Mouse (Mus musculus) right cerebral cortex, postnatal 10 days (tissue): ENCODE results near the gene Gm15319.
"Not testable (repeated sequence)": the region's sequence is repeated elsewhere in the genome, so short reads cannot be mapped to it uniquely, and the experiment has no call there.

Experiments used
- DNase-seq, 2 experiments: peaks; one replicate each; pipeline ENCODE4 v3.0.0; 2021; ENCODE audit warnings: low spot score in 2 of 2

Gm15319 gene

DNA sequence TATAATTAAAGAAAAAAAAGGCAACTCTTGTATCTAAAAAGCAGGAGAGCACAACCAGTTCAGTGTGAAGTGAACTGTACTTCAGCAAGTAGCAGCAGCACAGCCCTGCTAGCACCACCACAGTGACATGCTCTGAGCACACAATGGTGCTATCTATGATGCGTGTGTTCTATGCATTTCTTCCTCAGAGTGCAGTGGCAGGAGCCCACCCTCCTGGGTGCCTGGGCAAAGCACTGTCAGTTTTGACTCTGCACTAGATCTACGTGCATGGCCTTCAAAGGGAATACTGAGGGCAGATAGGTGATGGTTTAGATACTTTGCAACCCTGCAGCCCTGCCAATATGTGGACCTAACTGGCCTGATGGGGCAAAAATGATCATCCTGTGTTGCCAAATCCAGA lies at the start of gene Gm15319:
TSS of gene Gm15319 (minus strand) at position 101 of the 400 bp plus-strand sequence.
- not testable (repeated sequence) for DNase-seq

DNA sequence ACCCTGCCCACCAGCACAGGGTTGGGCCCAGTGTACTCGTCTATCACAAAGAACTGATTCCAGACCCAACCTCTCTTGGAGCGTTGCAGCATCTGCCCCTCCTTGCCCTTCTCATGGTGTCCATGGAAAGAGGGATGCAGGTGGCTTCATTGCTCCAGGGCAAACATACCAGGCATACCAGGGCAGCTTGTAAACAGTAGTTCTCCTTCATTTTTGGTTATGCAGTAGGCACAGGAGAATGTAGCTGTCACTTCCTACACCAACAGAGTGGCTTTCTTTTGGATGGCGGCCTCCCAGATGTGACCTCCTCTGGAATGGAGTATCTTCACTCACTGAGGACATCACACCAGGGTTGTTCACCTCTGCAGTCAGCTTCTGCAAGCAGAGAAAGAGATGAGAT lies 47.3 kb upstream of the Gm15319 start:
- not testable (repeated sequence) for DNase-seq

DNA sequence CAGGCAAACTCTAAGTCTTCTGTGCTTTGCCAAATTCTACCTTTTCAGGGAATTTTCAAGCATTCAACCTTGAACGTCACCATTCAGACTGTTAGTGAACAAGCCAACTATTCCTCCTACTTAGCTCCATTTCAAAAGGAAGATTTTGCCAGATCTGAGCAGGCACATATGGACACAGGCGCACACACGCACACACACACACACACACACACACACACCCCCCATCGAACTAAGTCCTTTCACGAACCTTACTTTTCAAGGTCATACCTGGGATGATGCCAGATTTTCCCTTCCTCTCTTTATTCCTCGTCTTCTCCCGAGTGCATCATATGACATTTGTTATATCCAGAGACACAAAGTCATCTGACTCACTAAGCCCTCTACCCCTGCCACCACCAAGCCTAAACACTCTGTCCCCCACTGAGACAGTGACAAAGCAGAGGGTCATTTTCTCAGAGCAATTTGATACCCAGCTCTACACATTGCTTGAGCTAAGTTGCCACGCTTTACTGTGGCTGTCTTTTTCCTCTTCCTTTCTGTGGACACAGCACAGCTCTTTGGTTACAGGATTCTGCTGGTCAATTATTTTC lies 45.5 kb upstream of the Gm15319 start:
- DNase-seq = peak; percentile 32 to 41

DNA sequence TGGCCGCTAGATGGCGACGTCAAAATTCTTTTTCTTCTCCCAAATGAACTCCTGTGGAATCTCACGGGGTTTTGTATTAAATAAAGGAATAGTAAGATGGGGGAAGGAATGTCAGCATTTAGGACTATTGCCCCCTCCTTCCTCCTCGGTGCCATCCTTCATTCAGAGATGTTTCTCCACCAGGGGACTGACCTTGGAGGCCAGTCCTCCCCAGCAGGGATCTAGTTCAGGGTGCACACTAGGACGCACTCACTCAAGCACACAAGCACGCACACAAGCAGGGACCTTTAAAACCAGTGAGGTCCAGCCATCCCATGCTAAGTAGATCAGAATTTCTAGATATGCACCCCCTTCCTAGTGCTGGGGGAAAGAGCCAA lies 26.3 kb upstream of the Gm15319 start:
- peak; percentile 26 to 52 for DNase-seq

DNA sequence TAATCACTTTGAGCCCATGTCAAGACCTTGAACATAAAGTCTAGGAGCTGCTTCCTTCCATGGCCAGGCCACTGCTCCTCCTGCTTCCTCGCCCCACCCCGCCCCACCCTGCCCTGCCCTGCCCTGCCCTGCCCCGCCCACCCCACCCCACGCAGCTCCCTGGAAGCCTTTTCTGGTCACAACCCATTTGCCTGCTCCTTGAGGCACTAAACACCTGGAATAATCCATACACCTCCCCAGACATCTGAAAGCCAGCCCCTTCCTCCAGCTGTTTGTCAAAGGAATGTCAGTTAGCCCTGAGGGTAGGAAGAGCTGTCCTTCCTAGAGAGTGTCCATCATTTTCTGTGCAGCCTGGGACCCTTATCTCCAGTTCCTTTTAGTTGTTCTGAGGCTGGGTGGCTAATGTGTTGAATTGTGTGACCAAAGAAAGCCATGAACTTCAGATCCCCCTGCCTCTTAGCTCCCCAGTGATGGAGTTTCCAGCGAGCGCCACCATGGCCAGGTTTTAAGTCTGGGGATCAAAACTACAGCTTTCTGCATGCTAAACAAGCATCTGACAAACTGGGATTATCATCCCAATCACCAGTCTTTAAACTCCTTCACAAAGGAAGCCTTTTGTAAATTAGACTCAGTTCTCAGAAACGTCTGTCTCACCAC lies 25.8 kb upstream of the Gm15319 start:
- DNase-seq = peak; percentile 53 to 66

DNA sequence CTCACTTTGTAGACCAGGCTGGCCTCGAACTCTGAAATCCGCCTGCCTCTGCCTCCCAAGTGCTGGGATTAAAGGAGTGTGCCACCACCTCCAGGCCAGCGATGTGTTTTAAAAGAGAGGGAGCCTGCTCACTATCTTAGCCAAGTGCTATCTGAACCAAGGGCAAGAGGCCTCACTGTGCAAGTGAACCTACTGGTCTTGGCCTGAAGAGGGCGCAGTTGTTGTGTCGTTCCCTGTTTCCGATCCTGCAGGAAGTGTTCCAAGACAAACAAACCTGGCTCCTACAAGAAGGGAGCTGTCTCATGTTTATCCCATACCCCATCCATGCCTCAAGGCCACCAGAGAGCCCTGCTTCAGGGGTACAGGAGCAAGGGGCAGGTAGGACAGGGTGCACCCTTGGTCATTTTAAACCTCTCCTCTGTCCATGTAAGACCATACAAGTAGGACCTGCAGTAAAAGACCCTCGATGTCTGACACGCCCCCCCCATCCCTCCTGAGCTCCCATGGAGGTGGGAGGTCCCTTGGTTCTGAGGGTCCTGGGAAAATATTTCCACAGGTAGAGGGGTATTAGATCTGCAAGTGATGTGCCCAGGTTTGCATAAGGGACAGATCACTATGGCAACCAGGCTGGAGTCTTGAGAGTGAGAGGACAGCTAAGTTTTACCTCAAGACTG lies 24.2 kb upstream of the Gm15319 start:
- peak; percentile 42 to 43 for DNase-seq

DNA sequence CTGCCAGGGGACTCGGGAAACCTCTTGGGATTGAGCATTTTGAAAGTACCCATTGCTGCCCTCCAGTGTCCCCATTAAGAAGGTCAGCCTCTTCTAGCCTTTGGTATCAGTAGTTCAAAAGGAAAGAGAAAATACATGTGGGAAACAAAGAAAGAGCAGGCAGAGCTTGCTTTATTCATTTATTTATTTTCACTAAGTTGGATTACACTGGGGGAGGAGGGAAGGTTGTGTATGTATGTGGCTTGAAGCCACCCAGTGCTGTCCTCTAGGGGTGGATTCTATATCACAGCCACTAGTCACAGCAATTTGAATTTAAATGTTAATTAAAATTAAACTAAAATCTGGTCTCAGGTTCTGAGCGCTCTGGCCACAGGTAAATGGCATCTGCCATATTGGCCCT lies 22.0 kb upstream of the Gm15319 start:
- not testable (repeated sequence) for DNase-seq

DNA sequence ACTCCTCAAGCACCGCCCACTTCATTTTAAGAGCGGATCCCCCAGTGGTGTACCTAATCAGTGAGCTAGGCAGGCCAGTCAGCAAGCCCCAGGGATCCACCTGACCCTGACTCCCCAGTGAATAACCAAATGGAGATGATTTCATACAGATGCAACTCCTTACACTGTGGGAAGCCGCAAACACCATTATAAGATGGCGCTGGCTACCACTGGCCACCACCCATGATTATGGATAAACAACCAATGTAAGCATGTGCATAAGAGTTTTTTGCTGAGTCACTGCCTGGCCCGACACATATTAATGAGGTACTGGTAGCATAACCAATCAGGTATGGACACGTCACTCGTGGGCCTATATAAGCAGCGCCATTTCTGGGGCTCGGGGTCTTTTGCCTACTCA lies 21.1 kb upstream of the Gm15319 start:
- DNase-seq = peak; percentile 17 to 31

DNA sequence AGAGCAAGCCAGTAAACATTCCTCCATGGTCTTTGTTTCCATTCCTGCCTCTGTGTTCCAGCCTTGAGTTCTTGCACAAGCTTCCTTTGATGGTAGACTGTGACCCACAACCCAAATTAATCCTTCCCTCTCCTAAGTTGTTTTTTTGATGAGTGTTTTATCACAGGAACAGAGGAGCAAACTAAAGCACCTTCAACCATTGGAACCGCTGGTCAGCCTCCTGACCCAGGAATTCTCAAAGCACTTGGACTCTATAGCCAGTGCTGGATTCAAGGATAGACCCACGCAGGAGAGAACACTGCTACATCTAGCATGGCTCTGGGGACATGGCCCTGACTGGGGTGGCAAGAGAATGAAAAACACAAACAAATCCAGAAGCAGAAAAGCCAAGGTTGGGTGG lies 19.1 kb upstream of the Gm15319 start:
- not testable (repeated sequence) for DNase-seq

DNA sequence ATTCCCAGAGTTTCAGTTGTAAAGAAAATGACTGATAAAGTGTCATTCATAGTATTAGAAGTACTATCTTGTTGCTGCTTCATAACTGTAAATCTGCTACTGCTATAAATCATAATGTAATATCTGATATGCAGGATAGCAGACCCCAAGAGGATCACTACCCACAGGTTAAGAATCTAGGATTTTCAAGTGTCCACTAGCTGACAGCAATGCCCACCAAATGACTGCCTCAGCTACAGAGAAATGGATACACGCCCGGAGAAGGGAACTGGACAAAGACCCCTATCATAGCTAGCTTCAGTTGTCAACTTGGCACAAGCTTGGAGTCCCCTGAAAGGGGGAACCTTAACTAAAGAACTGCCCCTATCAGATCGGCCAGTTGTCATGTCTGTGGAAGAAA lies 18.6 kb upstream of the Gm15319 start:
- not testable (repeated sequence) for DNase-seq

DNA sequence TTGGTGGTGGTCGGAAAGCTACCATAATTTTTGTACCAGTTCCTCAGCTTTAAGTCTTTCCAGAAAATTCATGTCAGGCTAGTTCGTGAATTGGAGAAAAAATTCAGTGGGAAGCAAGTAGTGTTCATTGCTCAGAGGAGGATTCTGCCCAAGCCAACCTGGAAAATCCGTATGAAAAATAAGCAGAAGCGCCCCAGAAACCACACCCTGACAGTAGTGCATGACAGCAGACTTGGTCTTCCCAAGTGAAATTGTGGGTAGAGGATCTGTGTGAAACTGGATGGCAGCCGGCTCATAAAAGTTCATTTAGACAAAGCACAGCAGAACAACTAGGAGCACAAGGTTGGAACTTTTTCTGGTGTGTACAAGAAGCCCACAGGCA lies 18.2 kb upstream of the Gm15319 start:
- not testable (repeated sequence) for DNase-seq

DNA sequence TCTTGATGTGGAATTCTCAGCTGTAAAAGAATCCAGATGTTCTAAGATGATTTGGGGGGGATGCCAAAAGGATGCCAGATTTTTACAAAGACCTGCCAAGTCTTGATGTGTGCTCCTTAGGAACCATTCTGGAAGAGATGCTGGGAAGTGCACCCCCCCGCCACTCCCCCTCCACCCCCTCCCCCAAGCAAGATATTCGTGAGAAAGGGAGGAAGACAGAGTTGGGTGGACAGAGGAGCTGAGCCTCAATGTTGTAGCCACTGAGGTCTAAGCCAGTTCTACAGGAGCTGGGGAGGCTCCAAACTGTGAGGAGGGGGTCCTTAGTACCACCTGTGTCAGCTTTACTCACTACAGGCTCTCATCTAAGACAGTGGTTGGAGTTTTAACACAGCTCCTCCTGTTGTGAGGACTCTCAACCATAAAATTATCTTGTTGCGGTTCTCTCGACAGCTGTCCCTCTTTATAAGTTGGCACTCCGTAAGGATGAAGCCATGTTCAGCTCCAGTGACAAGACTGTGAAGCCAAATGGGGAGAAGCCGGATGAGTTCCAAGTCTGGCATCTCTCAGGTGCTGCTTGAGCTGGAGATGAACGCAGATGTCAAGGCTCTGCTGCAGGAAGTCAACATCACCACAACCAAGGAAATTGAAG lies 17.7 kb upstream of the Gm15319 start:
- DNase-seq = peak; percentile 22 to 29

DNA sequence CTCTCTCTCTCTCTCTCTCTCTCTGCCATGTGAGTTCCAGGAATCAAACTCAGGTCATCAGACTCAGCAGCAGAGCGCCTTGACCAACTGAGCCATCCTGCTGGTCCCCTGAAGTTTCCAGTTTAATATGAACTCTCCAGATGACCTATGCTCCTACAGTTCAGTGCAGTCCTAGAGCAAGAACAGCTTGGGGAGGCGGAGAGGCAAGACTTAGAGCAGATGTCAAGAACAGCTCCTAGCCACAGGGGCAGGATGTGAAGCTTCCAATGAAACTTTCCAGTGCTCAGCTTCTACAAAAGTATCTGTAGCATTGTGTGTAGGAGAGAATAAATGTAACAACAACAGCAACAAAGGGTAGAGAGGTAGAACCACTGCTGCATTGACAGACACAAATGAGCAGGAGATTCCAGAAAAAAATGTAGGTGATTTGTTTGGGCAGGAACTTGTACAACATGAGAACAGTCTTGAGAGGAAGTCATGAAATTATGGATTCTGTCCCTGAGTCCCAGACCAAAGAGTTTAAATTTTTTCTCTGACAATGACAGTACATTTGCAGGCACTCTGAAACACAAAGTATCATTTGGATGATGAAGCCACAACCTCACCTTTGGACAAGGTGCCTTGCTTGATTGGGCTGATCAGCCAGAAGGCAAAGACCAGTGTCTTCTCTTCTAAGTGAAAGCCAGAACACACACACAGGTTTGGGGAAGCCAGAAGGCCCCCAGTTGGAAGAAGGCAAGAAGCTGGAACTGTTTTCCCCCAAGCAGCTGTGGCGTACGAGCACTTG lies 16.8 kb upstream of the Gm15319 start:
- peak; percentile 16 to 27 for DNase-seq

DNA sequence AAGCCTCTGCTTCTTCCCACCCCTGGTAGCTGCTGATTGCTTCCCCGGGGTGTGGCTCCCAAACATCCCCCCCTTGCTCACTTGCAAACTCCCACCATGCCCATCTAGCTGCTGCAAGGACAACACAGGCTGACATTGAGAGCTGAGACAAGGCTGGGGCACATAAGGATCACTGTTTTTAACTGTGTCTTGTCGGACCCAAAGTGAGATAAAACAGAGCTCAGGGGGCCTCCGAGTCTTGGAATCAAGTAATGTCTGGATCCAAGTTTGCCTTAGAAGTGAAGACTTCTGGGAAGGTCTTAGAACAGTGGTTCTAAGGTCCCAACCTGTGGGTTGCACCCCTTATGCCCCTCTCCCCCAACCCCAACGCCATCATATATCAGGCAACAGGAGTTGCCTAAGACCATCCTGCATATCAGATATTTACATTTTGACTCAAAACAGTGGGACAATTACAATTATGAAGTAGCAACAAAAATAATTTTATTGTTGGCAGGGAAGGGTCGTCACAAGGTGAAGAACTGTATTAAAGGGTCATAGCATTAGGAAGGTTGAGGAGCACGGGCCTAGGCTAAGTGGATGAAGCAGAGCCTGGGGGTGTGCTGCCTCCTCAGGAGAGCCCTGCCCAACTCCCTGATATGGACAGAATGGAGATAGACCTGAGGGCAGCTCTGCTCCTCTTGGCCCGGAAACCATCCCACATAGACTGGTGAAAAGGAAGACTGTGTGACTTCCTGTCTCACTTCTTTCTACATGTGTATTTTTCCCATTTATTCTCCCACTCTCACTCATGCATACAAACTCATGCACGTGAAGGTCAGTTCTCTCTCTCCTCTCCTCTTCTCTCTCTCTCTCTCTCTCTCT lies 16.0 kb upstream of the Gm15319 start:
- DNase-seq = peak; percentile 41 to 48

DNA sequence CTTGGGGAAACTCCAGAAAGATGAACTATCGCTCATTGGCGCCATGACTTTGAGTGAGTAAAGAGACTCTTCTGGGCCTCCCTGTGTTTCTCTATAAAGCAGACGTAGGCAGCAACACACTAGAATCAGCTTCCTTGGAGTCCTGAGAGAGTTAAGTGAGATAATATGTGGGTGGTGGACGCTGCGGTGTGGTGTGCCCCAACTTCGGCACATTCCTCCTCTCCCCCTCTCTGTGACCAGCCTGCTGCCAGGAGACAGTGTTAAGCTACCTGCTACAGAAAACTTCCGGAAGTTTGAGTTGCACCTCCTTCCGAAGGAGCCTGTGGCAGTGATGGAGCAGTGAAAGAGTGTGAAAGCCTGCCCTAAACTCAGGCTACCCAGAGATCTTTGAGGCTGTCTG lies 15.3 kb upstream of the Gm15319 start:
- peak; percentile 40 to 42 for DNase-seq

DNA sequence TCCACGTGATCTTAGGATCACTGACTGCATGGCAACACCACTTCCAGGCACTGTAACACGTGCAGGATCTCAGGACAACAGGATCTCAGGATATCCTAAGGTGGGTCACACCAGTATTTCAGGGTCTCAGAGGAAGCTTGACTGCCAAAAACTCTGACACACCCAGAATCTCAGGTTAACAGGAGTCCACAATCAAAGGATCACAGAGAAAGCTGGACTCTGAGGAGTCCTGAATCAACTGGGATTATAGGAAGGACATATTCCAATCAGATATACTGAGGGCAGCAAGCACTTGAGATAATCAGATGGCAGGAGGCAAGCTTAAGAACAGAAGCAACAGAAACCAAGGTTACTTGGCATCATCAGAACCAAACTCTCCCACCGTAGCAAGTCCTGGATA lies 12.7 kb upstream of the Gm15319 start:
- DNase-seq = not testable (repeated sequence)

DNA sequence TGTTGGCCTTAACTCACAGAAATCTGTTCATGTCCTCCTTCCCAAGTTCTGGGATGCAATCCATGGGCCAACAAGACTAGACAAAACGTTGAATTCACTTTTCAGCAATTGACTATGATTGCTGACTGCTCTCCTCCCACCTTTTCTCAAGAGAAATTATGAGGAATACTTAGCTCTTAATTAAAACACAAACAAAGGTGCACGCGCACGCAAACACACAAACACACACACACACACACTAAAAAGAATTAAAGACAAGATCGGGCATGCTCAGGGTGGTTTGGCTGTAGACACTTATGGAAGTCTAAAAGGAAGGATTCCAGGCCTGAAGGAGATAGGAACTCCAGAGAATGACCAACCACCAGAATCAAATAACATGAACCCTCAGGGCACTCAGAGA lies 6.6 kb downstream of the Gm15319 start:
- not testable (repeated sequence) for DNase-seq

DNA sequence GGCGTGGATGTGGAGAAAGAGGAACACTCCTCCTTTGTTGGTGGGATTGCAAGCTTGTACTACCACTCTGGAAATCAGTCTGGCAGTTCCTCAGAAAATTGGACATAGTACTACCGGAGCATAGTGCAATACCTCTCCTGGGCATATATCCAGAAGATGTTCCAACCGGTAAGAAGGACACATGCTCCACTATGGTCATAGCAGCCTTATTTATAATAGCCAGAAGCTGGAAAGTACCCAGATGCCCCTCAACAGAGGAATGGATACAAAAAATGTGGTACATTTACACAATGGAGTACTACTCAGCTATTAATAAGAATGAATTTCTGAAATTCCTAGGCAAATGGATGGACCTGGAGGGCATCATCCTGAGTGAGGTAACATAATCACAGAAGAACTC lies 9.4 kb downstream of the Gm15319 start:
- peak in 1 of 2 experiments; percentile 19 for DNase-seq

DNA sequence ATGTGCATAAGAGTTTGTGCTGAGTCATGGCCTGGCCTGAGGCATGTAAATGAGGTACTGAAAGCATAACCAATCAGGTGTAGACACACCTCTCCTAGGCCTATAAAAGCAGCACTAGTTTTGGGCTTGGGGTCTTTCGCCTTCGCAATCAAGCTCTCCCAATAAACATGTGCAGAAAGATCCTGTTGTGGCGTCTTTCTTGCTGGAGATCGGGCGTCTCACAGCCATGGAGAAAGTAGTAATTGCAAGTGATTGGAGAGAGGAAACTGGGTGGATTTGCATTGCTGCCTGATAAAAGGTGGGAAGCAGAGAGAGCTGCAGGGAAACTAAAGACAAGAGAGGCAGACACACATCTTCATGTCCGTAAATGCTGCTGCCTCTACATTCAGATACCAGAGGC lies 60.3 kb downstream of the Gm15319 start:
- not testable (repeated sequence) for DNase-seq

DNA sequence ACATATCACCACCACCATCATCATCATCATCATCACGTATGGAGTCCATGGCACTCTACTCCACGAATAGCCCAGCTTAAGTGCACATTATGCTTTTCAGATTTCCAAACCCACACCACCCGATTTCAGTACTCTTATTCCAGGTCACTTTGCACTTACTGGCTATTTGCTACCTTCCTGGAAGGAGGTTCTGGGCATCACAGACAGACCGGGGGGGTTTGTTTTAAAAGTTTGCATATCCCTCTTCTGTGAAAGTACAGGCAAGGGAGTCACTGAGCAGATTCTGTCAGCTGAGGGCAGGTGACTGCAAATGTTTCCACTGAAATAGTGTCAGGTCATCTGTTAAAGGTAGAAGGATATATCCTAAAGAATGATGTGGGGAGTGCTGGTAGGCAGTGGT lies 63.0 kb downstream of the Gm15319 start:
- peak in 1 of 2 experiments; percentile 18 for DNase-seq
